Mouse (Mus musculus): ENCODE measurements at regions not wholly inside any gene's neighbourhood (a gene's known extent, or its start where the extent isn't known, plus 50 kb on each side); places are given as distances from the start of the nearest gene placed in this dataset.

- TF ChIP-seq CTCF (IDR thresholded peaks at IDR 0.05; ENCODE audit: low read depth) (no peak), EP300 (optimal IDR thresholded peaks at IDR 0.05) (no peak)
Observed at GRCm38 (mm10) chr10:14314004-14314581, 231.4 kb downstream of the Adgrg6 start.
